Mouse (Mus musculus) limb, embryonic 10.5 days (tissue): ENCODE measurements around the gene Ctrb1. TPM values are rescaled to one million over a fixed set of nuclear protein-coding genes. Genes with fewer than 3 reads are reported as not detected.

Experiments
- microRNA-seq: library from miRNA; unstranded; fragments of <30 nt; microRNA quantifications from one replicate; pipeline ENCODE4, GENCODE M21; 2017
- polyA plus RNA-seq: library from polyadenylated mRNA; unstranded; fragments of >200 nt; fragmentation: Nextera tagmentation; extraction: Ambion mirVana; gene quantifications from 2 replicates; pipeline ENCODE4 v1.2.1, GENCODE M21; 2016

Gene Ctrb1
- polyA plus RNA-seq, 1 experiment from 2014 or later = not detected

Small RNAs within 50 kb of the gene (microRNA-seq; reads per million reads assigned to microRNA genes)
- gene Mir7076 = not detected

Other genes with a start within 250 kb of the Ctrb1 start
- gene Wdr59, start 168.9 kb downstream of the Ctrb1 start, polyA plus RNA-seq = 5.7 and 6.4 TPM in 2 replicates
- gene Znrf1, start 154.9 kb downstream of the Ctrb1 start, polyA plus RNA-seq = 42.1 and 44.8 TPM in 2 replicates
- gene Ldhd, start 60.6 kb downstream of the Ctrb1 start, polyA plus RNA-seq = 0.11 and 0.25 TPM in 2 replicates
- 21.6 and 21.7 TPM in 2 replicates for gene Zfp1, start 47.6 kb downstream of the Ctrb1 start, polyA plus RNA-seq
- 50.2 and 50.4 TPM in 2 replicates for gene Bcar1, start 52.8 kb upstream of the Ctrb1 start, polyA plus RNA-seq
- 230 and 231 TPM in 2 replicates for gene Cfdp1, start 163.3 kb upstream of the Ctrb1 start, polyA plus RNA-seq
- 7.9 and 8.9 TPM in 2 replicates for gene Tmem170, start 185.7 kb upstream of the Ctrb1 start, polyA plus RNA-seq
- 1.8 and 2.4 TPM in 2 replicates for gene Chst5, start 219.4 kb upstream of the Ctrb1 start, polyA plus RNA-seq
- 18.0 and 24.2 TPM in 2 replicates for gene Tmem231, start 242.9 kb upstream of the Ctrb1 start, polyA plus RNA-seq
- 166 and 173 TPM in 2 replicates for gene Gabarapl2, start 249.7 kb upstream of the Ctrb1 start, polyA plus RNA-seq